Mouse (Mus musculus) brain, adult 2 months (tissue): Measurements from ENCODE around the gene Hpgd.
"Not testable (repeated sequence)": the region's sequence is repeated elsewhere in the genome, so short reads cannot be mapped to it uniquely, and the experiment has no call there.

Source experiments
- DNase-seq: peaks from one replicate; pipeline ENCODE4 v3.0.0; 2011; ENCODE audit warnings: low read depth, low spot score

Hpgd gene

GRCm38 (mm10) chr8:56294373-56294877 is at the start of gene Hpgd:
TSS of gene Hpgd (plus strand) at chr8:56294585.
- DNase-seq: peak; percentile 29

DNA sequence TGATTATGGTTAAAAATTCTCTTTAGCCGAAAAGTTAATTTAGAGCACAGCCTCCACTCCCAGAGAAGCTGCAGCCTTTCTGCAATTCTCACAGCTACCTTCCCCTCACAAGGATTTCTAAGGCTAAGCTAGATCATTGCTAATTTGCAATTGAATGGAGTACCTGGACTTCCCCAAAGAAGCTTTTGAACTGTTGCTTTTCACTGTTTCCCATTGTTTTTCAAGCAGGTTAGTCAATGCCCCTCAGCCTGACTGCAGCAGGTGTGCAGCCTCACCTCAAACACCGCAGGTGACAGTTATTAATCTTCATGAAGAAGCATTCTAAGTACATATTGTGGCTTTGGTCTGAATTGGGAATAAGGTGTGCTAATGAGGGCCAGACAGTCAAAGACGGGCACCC is 42.7 kb upstream of the Hpgd start:
- DNase-seq: not testable (repeated sequence)

- no peak for DNase-seq
These were observed 42.1 kb upstream of the Hpgd start for GRCm38 (mm10) chr8:56252314-56252713.

DNA sequence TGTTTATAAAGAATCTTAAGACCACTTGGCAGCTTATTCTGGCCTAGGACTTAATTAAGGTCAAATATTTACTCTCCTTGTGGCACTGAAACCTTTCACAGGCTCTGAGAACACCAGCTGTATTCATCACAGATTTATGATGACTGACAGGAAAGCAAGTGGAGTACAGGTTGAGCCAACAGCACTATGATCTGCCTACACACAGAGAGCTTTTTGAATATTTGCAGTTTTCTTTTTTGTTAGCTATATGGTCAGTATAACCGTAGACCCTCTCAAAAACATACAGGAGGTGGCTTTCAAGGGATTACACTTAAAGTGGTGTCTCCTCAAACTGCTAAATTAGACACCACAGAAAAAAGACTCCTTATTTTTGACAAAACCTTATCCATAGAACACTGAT is 33.2 kb upstream of the Hpgd start:
- DNase-seq: no peak

DNA sequence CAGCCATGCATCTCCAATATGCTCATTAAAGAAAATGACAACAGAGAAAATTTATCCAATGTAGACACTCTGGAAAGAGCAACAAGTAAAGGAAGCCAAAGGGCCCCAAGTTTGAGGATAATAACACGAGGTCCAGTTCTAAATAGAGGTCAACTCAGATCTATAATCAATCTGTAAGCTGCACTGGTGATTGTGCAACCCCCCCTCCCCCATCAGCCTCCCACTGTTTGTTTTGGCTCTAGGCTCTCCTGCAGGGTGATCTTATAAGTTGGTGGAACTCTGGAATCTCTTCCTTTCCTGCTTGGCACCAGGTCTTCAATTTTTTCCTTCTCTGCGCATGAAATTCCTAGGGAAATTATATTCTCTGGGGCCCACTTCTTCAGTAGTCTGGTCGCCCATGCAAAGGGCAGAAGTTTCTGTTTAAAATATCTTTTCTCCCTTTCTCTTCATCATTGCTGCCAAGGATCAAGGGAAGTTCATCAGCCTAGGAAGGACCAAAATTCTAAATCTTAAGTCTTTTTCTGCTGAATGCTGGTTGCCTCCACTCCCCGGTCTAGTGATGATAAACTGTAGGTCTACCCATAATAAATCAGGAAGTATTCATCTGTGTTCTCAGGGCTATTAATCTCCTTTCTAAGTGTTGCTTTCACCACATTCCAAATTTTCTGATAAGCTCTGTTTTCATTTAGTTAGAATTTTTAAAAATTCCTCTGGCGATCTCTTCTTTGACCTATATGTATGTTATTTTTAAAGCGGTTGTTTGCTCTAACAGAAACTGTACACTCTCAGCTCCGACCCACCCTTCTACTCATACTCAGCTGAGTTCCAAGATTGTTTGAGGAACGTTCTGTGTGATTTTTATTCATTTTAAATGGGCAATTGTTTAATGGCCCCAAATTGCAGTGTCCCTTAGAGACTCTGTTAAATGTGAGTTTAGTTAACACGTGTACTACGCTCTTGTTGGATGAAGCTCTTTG is 24.4 kb upstream of the Hpgd start:
- no peak for DNase-seq

- no peak for DNase-seq
These were observed 21.5 kb upstream of the Hpgd start for GRCm38 (mm10) chr8:56272934-56273333.

- no peak for DNase-seq
These were observed 19.1 kb upstream of the Hpgd start for GRCm38 (mm10) chr8:56275316-56275715.

GRCm38 (mm10) chr8:56277810-56278528 is 16.4 kb upstream of the Hpgd start:
- DNase-seq: no peak

- no peak for DNase-seq
These were observed 15.8 kb upstream of the Hpgd start for GRCm38 (mm10) chr8:56278545-56279063.

- DNase-seq: no peak
These were observed 10.4 kb upstream of the Hpgd start for GRCm38 (mm10) chr8:56283936-56284335.

GRCm38 (mm10) chr8:56284957-56285356 is 9.4 kb upstream of the Hpgd start:
- no peak for DNase-seq

DNA sequence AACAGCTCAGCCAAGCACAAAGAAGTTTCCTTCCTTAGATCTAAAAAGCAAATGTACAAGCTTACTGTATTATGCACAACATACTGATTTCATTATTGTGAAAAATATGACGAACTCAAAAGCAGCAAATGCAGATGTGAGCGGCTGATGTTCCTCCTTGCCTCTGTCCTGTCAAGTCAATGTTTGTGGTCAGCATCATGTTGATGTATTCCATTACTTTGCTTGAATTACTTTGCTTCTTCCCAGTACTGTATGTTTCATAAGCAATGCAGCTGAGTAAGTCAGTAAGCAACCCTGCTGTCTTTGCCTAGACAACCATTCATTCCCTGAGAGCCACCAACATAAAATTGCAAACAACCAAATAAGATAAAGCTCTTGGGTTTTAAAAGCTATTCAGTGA is 7.7 kb upstream of the Hpgd start:
- DNase-seq: no peak

GRCm38 (mm10) chr8:56287370-56288072 is 6.9 kb upstream of the Hpgd start:
- DNase-seq: no peak

GRCm38 (mm10) chr8:56292318-56292717 is 2.1 kb upstream of the Hpgd start:
- DNase-seq: no peak

- DNase-seq: peak; percentile 41
These were observed 905 bp upstream of the Hpgd start for GRCm38 (mm10) chr8:56293480-56293879.

- no peak for DNase-seq
These were observed 636 bp downstream of the Hpgd start for GRCm38 (mm10) chr8:56294886-56295555.

GRCm38 (mm10) chr8:56299421-56299820 is 5.0 kb downstream of the Hpgd start:
- DNase-seq: peak; percentile 29

- DNase-seq: not testable (repeated sequence)
These were observed 6.9 kb downstream of the Hpgd start for GRCm38 (mm10) chr8:56301303-56301702.

- DNase-seq: no peak
These were observed 10.2 kb downstream of the Hpgd start for GRCm38 (mm10) chr8:56304595-56304994.

GRCm38 (mm10) chr8:56313622-56314021 is 19.2 kb downstream of the Hpgd start:
- DNase-seq: peak; percentile 38

DNA sequence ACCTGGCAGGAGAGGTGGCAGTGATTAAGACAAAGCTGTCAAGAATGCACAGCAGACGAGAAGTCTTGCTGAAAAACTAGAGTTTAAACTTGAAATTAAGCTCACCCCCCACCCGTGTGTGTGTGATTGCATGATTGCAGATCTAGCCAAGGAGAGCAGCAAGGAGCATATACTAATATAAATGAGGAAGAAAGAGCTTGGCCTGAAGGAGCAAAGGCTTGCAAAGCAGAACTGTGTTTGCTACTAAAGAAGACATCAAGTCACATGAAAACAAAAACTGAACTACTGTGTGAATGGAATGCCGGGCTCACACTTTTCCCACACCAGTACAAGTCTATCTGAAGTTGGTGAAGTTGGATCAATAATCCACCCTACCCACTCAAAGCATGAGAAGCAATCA is 20.8 kb downstream of the Hpgd start:
- DNase-seq: no peak
